Mouse (Mus musculus): ENCODE data around the gene Sec11a. TPM values are rescaled to one million over a fixed set of nuclear protein-coding genes. Genes with fewer than 3 reads are reported as not detected.

Gene Sec11a
- total RNA-seq, 4 experiments from 2014 or later: 50.9 to 60.0 (median 55.3) TPM

DNA sequence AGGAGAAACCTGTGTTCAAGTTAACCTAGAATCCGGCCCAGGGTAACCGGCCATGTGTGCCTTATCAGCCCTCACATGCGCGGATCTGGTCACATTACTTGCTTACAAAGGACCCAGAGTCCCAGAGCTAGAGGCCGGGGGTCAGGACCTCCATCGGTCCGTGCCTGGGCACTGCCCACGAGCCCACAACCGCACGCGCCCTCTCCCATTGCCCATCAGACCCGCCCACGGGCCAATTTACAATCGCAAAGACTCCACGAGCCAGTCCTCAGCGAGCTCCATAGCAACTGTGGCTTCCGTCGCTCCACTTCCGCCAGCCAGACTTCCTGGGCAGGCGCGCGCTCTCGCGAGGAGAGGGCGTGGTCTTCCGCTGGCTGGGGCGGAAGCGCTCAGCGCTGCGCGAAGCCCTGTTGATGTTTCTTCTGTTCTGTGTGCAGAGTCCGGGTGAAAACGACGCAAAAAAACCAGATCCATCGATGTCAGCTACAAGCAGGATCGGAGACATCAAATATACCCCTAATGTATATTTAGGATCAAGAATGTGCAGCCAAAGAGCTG lies 46.6 kb downstream of the Sec11a start, which contains the start of gene Wdr73:
Wdr73 (minus strand) TSS at position 326 of the 558 bp plus-strand sequence.
- peak; percentile 86 to 90 for DNase-seq (ENCODE audit: low spot score in 2 of 2)

DNA sequence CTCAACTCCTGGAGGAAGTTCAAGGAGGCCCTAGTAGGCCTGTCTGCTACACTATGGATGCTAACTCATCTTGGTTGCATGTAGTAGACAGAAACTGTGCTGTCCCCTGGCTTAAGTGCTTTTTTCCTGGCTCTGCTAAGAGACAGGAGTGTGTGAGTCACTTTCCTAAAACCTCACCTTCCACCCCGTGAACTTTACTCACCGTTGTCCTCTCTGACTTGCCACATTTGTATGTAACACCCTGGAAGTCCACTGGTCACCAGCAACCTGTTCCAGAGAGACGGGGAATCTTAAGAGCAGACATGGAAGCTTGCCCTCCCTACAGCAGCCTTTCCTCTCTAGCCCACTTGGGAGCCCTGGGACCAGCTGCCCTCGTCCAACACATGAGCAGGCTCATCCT lies 49.9 kb downstream of the Sec11a start:
- DNase-seq (ENCODE audit: low spot score in 2 of 2): no peak

DNA sequence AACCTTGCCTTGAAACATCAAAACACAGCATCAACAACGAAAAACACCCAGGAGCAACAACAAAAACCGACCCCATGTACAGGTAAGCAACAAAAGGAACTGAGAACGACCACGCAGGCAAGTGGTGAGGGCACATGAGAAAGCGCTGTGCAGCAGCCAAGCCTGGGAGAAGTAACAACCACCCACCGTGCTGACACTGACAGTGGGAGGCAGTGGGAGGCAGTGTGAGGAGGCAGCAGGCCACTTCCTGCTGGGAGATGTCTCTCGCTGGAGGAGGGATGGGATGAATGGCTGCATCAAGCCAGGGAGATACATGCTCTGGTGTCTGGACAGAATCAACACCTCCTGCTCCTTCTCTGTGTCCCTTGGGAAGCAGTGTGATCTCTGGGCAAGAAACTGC lies 50.4 kb downstream of the Sec11a start:
- DNase-seq (ENCODE audit: low spot score in 2 of 2): no peak

DNA sequence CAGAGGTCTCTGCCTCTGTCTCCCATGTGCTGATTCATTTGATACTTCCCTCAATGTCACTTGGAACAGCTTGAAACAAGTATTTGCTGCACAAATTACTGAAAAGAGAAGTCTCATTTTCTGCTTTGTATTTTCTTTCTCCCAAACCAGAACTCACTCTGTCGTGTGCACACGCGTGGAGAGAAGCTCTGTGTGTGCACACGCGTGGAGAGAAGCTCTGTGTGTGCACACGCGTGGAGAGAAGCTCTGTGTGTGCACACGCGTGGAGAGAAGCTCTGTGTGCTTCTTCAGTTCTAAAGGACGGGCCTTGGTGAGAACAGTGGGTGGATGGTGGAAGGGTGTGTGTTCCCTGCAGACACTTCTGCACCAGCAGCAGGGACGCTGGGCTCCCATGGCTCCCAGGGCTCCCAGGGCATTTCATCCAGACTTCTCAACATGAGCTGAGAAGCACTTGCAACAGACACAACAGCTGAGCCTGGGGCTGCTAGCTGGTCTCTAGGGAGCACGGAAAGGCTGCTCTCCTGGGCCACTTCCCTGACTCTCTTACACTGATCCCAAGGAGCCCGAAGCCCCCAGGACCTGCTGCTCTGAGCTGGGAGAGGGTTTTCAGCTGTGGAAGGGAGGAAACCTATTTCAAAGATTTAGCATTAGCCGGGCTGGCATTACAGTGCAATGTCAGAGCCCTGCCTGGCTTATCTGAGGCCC lies 52.6 kb downstream of the Sec11a start:
- no peak for DNase-seq (ENCODE audit: low spot score in 2 of 2)

DNA sequence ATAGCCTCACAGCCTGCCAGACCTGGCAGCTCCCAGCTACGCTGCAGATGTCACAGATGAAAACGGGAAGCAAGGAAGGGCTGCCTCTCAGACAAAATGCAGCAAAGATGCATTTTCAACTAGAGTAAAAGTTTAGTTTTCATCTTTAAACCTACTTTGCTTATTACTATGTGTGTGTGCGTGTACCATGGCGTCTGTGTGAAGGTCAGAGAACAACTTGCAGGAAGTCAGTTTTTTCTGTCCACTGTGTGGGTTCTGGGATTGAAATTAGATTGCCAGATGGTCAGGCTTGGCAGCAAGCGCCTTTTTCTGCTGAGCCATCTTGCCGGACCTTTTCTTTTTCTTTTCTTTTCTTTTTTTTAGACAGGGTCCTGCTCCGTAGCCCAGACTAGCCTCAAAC lies 53.4 kb downstream of the Sec11a start:
- no peak for DNase-seq (ENCODE audit: low spot score in 2 of 2)

DNA sequence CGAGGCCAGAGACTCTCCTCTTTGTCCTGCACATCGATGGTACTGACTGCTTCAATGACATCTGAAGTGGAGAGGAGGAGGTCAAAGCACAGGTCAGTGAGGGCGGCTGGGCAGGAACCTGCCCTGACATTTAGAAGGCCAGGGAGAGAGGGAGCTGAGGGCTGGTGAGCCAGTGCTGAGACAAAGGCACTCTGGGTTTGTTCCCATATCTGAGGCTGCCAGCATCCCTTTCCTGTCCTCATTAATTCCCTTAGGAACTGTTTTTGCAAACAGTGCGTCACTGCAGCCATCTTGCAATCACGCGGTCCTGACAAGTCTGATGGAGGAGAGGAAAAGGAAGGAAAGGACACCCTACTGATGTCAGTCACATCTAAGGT lies 53.8 kb downstream of the Sec11a start:
- no peak for DNase-seq (ENCODE audit: low spot score in 2 of 2)

DNA sequence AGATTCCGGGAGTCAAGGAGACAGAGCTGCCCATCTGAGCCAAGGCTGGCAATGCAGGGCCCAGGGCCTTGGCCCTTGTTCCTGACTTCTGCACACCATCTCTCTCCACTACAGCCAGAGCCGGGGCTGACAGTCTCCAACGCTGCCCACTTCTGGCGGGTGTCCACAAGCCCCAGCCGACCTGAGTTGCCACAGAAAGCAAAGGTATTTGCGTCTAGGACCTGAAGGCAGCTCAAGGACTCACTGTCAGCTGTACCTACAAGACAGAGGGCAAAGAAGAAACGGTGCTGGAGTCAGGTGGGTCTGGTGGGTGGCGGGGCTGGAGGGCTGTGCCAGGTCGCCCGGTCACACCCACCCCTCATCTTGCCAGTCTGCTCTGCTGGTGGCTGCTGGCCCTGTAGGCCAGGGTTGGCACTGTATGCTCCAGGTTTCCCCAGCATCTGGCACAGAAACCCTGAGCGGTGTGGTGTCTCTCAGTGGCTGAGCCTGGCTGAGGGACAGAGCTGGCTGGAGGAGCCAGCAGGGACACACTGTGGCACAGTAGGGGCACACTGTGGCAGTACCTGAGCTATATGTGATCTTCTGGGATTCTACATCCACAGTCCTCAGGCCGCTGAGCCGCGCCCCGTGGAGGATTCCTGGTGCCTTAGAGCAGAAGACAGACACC lies 54.4 kb downstream of the Sec11a start:
- DNase-seq (ENCODE audit: low spot score in 2 of 2): no peak

DNA sequence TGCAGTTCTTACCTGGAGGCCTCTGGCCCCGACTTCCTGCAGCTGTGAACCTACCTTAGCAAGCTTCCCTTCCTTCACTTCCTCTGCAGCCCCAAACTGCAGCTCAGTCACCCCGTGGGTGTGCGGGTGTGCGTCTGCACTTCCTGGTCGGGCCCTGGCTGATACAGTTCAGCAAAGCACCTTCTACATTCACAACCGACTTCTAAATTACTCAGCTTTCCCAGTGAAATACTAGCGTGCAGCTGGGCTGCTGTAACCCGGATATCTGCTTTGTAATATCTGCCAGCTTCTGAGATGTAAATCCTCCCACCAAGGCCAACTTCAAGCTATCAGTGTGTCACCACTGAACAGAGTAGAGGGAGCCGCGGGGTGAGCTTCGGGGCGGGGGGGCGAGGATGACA lies 57.7 kb downstream of the Sec11a start:
- no peak for DNase-seq (ENCODE audit: low spot score in 2 of 2)

DNA sequence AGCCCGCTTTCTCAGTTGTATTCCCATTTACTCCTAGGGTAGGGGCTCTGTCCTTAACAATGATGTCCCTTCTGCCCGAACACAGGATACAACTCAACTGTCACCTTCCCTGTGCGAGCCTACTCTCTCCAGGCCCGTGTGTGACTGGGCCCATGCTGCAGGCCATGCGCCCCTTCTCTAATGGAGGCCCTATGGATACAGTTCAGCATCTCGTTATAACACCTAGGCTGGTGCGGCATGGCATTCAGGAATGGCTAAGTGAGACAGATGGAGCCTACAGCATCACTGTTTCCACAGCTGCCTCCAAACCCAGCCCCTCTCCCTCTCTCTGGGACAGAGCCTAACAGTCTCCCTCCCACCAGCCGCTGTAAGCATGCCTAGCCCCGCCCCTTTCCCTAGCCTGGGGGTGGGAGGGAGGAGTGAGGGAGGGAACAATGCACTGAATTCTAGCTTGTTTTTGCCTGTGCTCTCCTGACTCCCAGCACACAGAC lies 58.5 kb downstream of the Sec11a start:
- DNase-seq (ENCODE audit: low spot score in 2 of 2): no peak

DNA sequence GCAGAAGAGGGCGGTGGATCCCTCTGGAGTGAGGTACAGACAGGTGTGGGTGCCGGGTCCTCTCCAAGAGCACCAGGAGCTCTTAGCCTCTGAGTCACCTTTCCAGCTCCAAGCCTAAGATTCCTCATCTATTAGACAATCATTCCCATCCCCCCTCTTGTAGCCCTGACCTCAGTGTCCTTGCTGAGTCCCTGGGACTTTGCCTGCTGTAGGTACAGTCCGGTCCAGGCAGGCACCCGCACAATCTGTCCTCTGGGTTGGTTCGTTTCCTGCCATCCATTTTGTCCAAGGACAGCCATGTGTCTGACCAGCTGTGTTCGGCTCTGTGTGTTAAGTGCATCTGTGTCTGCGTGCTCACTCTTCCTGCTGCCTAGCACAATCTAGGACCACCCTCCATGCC lies 59.0 kb downstream of the Sec11a start:
- no peak for DNase-seq (ENCODE audit: low spot score in 2 of 2)

DNA sequence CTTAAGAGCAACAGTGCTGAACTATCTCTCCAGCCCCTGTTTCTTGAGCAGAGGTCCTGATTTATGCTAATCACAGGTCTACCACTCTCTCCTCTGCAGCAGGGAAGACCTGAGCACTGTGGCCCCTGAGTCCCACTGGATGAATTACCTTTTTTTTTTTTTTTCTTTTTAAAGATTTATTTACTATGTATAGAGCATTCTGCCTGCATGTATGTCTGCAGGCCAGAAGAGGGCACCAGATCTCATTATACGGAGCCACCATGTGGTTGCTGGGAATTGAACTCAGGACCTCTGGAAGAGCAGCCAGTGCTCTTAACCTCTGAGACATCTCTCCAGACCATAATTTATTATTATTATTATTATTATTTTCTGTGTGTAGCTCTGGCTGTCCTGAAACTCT lies 61.9 kb downstream of the Sec11a start:
- DNase-seq (ENCODE audit: low spot score in 2 of 2): no peak

DNA sequence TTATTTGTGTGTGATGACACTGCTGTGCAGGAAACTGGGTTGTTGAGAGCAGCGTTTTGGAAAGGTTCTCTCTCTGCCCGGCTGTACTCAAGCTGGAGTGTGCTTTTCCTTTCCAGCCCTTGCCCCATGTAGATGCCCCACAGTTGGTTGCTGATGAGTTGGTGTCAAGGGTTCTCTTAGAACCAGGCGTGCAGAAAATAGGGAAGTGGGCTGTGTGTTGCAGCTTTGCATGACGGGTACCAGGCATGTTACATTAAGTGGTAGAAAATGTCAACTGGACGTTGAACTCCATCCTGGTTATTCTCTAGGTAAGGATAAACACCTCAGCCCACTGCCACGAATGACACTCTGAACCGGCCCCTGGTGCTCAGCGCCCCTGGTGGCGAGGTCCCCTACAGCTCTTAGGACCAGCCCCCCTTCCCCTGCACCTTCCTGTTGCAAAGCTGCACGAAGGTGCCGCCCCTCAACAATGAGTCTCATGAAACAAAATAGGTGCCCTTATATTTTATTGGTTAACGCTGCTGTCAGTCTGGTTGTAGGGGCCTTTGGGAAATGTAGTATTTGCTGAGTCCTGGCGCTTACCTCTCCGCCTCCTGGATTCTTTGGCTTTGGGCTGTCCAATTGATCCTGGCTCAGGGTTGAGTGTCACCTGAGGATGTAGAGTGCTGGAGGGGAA lies 64.6 kb downstream of the Sec11a start:
- DNase-seq (ENCODE audit: low spot score in 2 of 2): peak; percentile 58 to 72

DNA sequence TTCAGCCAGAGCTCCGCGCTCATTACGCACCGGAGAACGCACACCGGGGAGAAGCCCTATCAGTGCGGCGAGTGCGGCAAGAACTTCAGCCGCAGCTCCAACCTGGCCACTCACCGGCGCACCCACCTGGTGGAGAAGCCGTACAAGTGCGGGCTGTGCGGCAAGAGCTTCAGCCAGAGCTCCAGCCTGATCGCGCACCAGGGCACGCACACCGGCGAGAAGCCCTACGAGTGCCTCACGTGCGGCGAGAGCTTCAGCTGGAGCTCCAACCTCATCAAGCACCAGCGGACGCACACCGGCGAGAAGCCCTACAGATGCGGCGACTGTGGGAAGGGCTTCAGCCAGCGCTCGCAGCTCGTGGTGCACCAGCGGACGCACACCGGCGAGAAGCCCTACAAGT lies 71.9 kb downstream of the Sec11a start:
- no peak for DNase-seq (ENCODE audit: low spot score in 2 of 2)

DNA sequence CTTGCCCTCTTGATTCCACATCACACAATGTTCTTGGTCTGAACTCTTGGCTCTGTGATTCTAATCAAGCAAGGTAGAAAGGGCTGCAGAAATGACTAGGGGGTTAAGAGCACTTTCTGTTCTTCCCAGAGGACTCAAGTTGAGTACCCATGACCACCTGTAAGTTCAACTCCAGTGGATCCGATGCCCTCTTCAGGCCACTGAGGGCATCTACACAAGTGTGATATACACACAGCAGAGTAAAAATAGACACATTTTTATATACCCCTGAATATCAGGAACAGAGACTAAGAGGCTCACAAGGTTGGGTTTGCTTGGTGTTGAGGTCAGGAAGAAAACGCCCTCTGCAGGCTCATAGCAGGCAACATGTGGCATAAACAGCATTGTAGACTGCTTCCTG lies 73.9 kb downstream of the Sec11a start:
- DNase-seq (ENCODE audit: low spot score in 2 of 2): no peak

DNA sequence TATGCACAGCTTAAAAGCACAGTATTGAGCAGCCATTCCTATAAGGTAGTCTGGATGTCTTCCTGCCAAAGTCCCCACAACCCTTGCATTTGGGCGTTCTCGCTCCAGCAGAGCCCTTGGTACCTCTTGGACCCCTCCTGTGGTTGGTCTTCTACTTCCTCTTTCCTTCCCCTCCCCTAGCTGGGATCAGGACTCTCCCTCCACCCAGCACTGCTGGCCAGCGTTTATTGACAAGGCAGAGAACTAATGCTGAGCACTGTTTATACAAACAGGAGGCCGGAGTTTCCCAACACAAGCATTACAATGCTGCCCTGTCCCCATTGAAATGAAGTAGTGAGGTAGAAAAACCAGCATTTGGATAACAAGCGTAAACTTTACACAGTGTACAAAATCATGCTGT lies 74.5 kb downstream of the Sec11a start:
- no peak for DNase-seq (ENCODE audit: low spot score in 2 of 2)

DNA sequence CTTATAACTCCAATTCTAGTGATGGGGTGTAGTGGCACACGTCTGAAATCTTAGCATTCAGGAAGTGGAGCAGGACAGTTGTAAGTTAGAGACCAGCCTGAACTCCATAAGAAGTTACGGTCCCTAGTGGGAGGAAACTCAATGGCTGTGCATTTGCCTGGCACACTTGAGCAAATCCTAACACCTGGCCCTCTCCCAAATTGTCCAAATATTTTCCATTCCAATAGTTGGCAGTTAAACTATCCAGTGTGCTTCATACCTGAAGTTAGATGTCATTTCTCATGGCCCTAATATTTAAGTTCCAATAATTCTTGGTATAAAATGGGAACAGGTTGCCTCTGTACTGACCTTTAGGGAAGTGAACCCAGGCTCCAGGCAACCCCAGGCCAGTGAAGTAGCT lies 78.9 kb downstream of the Sec11a start:
- no peak for DNase-seq (ENCODE audit: low spot score in 2 of 2)

DNA sequence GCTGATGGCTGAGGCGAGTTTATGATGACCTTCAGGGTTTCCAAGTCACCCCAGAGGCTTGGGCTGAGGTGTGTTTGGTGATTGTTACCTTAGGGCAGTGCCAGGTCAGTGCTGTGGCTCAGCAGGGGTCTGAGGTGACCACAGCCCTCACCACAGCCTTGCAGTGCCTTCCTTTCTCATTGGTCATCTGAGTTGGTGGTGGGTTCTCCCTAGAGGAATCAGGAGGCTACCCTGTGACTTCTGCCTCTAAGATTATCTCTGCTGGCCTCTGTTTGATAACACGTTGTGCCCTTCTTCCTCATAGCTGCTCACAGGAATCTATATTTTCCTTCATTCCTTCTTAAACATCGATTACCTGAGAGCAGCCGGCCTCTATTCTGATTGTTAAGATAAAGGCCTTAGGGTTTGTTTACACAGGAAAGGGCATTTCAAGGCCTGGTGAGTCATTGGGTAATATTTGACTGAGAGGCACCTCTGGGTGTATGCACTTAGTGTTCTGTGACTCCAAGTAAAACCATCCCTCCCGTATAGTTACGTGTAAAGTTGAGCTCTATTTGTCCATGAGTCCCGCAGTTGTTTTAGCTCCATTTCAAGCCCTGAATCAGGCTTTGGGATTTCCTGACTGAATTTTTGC lies 80.9 kb downstream of the Sec11a start:
- no peak for DNase-seq (ENCODE audit: low spot score in 2 of 2)

DNA sequence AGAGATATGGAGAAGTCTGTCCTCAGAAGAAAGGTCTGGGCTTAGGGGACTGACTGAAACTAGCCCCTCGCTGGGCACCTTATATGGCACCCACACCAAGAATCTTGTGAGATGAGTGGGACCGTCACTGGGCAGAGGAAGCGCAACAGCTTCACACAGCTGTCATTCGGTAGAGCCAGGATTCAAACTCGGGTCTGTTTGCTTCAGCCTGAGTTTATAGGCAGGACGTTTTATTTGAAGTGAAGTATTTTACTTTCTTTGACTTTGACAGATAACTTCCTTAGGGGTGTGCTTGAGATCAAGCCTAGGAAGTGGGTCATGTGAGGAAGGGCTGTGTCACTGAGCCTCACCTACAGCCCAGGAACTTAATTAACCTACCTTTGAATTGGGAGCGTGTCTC lies 82.1 kb downstream of the Sec11a start:
- DNase-seq (ENCODE audit: low spot score in 2 of 2): no peak

DNA sequence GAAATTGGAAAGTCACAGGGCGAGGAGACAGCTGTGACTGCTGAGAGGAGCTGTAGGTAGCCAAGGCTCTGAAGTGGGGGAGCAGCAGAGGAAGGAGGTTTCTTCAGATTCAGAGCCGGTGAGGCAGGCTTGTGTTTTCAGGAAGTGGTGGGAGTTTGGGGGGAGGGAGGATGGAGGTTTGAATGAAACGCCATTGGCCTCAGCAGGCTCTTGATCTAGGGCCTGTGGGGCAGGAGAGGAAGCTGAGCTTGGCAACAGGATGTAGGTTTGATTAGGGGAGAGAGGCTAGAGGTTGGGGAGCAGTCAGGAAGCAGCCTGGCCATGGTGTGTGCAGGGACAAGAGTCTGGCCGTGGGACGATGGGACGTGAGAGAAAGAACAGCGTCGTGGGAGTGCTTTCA lies 82.7 kb downstream of the Sec11a start:
- no peak for DNase-seq (ENCODE audit: low spot score in 2 of 2)

DNA sequence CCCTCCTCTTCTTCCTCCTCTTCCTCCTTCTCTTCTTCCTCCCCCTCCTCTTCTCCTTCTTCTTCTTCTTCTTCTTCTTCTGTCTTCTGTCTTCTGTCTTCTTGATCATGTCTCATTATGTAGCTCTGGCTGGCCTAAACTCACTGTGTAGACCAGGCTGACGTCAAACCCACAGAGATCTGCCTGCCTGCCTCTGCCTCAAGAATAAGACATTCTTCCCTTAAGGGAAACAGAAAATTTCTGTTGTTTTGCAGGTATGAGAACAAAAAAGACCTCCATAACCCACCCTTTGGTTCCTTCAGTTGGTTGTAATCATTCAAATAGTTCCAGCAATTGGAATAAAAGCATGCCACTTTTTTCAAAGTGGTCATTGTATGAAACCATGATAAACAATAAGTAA lies 83.4 kb downstream of the Sec11a start:
- DNase-seq (ENCODE audit: low spot score in 2 of 2): no peak

DNA sequence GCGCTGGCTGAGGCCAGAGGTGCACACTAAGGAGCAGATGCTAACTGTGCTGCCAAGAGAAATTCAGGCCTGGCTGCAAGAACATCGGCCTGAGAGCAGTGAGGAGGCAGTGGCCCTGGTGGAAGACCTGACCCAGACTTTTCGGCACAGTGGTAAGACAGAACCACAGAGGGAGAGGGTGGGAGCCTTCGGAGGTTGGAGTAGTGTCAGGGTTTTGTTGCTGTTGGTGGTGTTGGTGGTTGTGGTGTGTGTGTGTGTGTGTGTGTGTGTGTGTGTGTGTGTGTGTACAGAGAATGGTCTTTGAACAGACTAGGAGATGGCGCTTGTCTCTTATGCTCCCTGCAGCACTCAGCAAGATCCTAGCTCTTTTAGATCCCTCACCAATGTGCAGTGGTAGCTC lies 84.1 kb downstream of the Sec11a start:
- no peak for DNase-seq (ENCODE audit: low spot score in 2 of 2)

DNA sequence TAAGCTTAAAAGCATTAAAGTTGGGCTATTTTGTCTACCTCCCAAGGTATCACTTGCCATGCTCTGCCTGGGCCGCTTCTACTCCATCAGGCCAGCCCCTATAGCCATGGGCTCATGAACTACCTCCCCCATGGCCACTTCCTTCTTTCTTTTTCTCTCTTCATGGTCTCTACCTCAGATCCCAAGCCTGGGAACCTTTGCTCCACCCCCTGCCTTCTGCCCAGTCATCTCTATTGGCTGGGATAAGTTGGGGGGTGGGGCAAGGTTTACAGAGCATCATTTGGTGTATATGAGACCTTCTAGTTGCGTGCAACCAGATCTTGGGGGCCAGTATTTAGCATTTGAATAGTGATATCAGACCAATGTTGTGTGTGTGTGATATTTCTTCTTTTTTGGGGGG lies 85.1 kb downstream of the Sec11a start:
- DNase-seq (ENCODE audit: low spot score in 2 of 2): no peak
